Mouse (Mus musculus): Measurements from ENCODE around the gene Tomm20. TPM values are rescaled to one million over a fixed set of nuclear protein-coding genes. Genes with fewer than 3 reads are reported as not detected.
"Not testable (repeated sequence)": the region's sequence is repeated elsewhere in the genome, so short reads cannot be mapped to it uniquely, and the experiment has no call there.

Tomm20 gene
- 197 and 198 TPM in 2 replicates for polyA plus RNA-seq (2015; fragmentation: Nextera tagmentation; extraction: Ambion mirVana)

DNA sequence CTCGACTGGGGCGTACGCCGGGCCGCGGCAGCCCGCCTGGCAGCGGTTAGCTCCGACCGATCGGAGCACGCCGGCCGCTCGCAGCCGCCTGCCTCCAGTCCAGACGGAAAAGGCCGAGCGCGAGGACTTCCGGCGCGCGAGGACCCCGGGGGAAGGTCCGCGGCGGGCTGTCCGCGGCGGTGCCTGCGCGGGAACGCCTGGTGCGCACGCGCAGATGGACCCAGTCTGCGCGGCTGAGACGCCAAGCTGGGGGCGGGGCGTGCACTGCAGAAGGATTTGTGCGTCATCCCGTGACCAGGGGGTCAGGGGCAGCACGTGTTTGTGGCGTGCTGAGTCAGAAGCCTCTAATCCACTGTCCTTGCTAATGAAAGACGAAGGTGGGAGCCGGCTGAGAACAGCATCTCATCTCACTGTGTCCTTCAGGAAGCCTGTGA is at the start of gene Tomm20:
Tomm20 (minus strand) TSS at position 115 of the 434 bp plus-strand sequence.
- peaks cover 34% of the 10 kb centered on the region for H3K4me1 ChIP-seq
- no peaks in the 10 kb centered on the region for H3K27me3 ChIP-seq (replicated peaks)
- peak within 1 kb of the TSS; percentile 71 for H3K9ac ChIP-seq
- peak within 1 kb of the TSS; percentile 93 for H3K4me2 ChIP-seq
- ATAC-seq (replicated peaks) = peak; percentile 94
- H3K4me3 ChIP-seq = peak within 1 kb of the TSS; percentile 65
- WGBS = 0% methylated on average over 48 of the region's 48 CpGs
- no peaks in the 10 kb centered on the region for H3K9me3 ChIP-seq
- H3K27ac ChIP-seq = peak within 1 kb of the TSS; percentile 80
- peaks cover 12% of the 10 kb centered on the region for H3K36me3 ChIP-seq (replicated peaks)

DNA sequence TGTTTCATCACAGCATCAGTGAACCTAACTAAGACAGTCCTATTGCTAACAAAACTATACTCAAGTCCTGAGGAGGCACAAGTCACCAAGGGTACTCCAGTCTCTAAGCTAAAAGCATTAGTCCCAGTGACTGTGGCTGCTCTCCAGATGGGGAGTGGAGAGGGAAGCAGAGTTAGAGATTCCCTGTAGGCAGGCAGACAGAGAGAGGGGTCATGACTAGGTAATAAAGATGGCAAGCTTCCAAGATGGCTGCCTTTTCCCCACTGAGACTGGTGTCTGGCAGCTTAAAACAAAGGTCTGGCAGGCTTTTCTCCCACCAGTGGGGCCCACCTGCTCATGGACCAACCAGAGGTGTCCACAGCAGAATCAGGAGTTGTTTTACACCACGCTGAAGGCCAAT is 48.9 kb upstream of the Tomm20 start:
- ATAC-seq (replicated peaks) = no peak

DNA sequence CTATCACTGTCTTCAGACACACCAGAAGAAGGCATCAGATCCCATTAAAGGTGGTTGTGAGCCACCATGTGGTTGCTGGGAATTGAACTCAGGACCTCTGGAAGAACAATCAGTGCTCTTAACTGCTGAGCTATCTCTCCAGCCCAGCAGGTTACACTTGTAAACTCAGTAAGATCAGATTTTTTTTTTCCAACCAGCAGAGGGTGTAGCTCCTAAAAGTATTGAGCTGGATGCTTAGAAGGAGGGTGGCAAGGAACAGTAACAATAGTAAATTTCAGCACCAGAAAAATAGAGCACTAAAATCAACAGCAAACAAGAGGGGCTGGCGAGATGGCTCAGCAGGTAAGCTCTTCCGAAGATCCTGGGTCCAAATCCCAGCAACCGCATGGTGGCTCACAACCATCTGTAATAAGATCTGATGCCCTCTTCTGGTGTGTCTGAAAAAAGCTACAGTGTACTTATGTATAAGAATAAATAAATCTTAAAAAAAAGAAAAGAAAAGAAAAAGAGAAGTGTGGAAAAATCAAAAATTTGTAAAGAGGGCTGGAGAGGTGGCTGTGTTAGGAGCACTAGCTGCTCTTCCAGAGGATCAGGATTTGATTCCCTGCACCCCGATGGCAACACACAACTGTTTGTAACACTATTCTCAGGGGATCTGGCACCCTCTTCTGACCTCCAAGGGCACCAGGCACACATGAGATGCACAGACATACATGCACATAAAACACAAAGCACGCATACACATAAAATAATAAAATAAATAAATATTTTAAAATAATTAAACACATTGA is 43.9 kb upstream of the Tomm20 start:
- 80% methylated on average over 5 of the region's 5 CpGs for WGBS

More for the DNA sequence above, 48.9 kb upstream of the Tomm20 start:
- WGBS = 50% methylated on average over 1 of the region's 1 CpGs
- H3K4me1 ChIP-seq = no peaks in the 10 kb centered on the region
- no peaks in the 10 kb centered on the region for H3K36me3 ChIP-seq (replicated peaks)
- H3K27me3 ChIP-seq (replicated peaks) = no peaks in the 10 kb centered on the region
- no peaks in the 10 kb centered on the region for H3K9me3 ChIP-seq
- no peak overlapping the region for H3K4me2 ChIP-seq
- H3K9ac ChIP-seq = no peak overlapping the region
- no peak overlapping the region for H3K4me3 ChIP-seq
- no peak overlapping the region for H3K27ac ChIP-seq

DNA sequence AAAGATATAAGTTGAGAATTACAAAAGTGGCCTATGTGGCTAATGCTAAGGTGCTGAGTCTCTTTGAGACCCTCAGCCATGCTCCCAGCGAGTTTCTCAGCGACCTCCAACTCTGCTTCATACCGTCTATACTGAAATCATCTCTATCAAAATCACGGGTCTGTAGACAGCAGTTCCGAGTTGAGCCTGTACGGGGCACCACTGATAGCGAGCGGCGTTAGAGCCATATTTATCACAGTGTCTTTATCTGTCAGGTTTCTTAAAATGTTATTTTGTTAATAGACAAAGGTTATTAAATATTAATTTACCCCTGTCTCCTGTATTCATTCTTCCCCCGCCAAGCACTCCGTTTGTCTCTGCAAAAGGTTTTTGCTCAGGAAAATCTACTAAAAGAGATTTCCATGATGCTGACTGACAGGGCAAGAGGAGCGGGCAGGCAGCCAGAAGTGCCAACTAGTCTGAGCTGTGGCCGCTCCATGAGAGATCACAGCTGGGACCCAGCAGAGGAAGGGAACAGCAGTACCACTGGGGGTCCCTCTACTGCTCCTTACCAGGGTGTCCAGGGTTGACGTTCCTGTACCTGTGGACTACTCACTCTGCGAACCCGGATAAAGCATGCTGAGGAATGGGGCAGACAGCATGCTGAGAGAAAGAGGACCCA is 42.8 kb upstream of the Tomm20 start:
- Histone ChIP-seq H3K36me3 (replicated peaks) (no peaks in the 10 kb centered on the region), H3K9ac (no peak overlapping the region), H3K4me1 (no peaks in the 10 kb centered on the region), H3K27me3 (replicated peaks) (0 out of 2 replicates have a peak, but pooled peaks cover 3% of the 10 kb centered on the region), H3K4me2 (no peak overlapping the region), H3K27ac (no peak overlapping the region), H3K4me3 (no peak overlapping the region), H3K9me3 (no peaks in the 10 kb centered on the region)
- WGBS = 58% methylated on average over 16 of the region's 16 CpGs
- no peak for ATAC-seq (replicated peaks)

More for the DNA sequence above, 43.9 kb upstream of the Tomm20 start:
- Histone ChIP-seq H3K9ac (no peak overlapping the region), H3K4me2 (no peak overlapping the region), H3K4me3 (no peak overlapping the region), H3K27me3 (replicated peaks) (no peaks in the 10 kb centered on the region), H3K4me1 (no peaks in the 10 kb centered on the region), H3K9me3 (no peaks in the 10 kb centered on the region), H3K27ac (no peak overlapping the region), H3K36me3 (replicated peaks) (no peaks in the 10 kb centered on the region)
- ATAC-seq (replicated peaks) = no peak

DNA sequence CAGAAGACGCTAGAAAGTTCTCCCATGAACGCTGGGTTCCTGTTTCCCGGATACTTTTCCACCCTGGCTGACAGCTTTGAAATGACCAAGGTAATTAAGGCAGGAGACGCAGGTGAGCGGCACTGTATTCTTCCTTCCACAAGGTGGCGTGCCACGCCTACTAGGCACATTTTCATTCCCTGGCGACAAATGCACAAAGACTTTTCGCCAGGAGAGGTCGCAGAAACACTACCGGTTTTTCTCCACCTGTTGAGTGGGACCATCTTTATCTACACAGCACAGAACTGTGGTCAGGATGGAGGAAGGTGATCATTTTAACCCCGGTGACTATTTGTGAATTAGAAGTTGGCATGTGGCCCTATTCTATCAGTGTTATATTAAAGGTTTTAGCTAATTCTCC is 40.9 kb upstream of the Tomm20 start:
- Histone ChIP-seq H3K4me2 (0 out of 2 replicates have a peak overlapping the region, but pooled peaks have one; percentile 10), H3K4me3 (no peak overlapping the region), H3K36me3 (replicated peaks) (no peaks in the 10 kb centered on the region), H3K9me3 (no peaks in the 10 kb centered on the region), H3K9ac (no peak overlapping the region), H3K4me1 (no peaks in the 10 kb centered on the region), H3K27me3 (replicated peaks) (0 out of 2 replicates have a peak, but pooled peaks cover 3% of the 10 kb centered on the region), H3K27ac (no peak overlapping the region)
- 5% methylated on average over 12 of the region's 12 CpGs for WGBS
- 0 out of 2 replicates have a peak, but pooled peaks have one; percentile 17 for ATAC-seq (replicated peaks)

DNA sequence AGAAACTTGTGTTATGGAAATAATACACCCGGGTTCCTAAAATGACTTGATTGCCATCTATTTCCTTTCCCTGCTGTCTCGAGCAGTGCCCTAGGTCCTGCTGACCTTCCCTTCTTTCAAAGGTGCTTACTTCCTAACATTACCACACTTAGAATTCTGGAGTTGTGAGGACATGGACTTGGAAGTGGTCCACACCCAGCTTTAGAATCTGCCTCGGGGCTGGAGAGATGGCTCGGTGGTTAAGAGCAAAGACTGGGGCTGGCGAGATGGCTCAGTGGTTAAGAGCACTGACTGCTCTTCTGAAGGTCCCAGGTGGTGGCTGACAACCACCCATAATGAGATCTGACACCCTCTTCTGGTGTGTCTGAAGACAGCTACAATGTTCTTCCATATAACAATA is 34.4 kb upstream of the Tomm20 start:
- 0 out of 2 replicates have a peak, but pooled peaks cover 15% of the 10 kb centered on the region for H3K27me3 ChIP-seq (replicated peaks)
- WGBS = 76% methylated on average over 5 of the region's 5 CpGs
- ATAC-seq (replicated peaks) = no peak

DNA sequence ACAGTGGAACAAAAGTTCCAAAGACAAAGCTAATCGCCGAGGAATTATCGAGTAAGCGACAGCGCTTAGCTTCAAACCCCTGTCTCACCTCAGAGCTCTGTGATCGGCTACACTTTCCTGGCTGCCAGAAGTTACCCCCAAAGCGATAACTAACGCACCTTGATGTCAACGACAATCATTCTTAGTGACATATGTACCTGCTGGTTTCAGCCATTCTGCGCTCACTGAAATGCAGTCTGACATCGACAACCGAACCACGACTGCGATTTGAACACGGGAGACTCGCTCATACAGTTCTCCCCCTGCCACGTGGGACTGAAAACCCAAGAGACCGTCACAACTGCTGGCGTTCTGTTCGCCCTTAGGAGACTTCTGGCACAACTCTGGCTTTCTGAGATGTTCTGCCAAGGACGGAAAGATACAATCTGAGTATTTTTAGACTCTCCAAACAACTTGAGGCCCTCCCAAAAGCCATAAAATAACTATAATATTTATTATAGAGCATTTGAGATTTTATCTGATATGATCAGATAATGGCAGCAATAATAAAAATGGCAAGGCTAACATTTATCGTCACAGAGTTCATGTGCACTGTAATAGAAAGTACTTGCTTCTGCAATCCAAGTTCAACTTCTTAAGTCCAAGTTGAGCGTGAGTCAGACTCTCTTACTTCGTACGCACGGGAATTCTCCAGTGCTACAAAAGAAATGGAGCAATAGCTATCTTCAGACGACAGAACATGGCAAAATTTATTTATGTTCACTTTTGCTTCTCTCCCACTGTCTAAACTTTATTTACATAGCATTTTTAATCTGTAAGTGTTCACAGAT is 33.7 kb upstream of the Tomm20 start:
- 24% methylated on average over 27 of the region's 27 CpGs for WGBS
- Histone ChIP-seq H3K9ac (no peak overlapping the region), H3K4me1 (no peaks in the 10 kb centered on the region), H3K4me2 (peak overlapping the region; percentile 5; the same call in 1 of the 2 replicates), H3K36me3 (replicated peaks) (no peaks in the 10 kb centered on the region), H3K27ac (no peak overlapping the region), H3K4me3 (no peak overlapping the region), H3K9me3 (no peaks in the 10 kb centered on the region), H3K27me3 (replicated peaks) (0 out of 2 replicates have a peak, but pooled peaks cover 12% of the 10 kb centered on the region)
- no peak for ATAC-seq (replicated peaks)

More for the DNA sequence above, 34.4 kb upstream of the Tomm20 start:
- H3K27ac ChIP-seq = no peak overlapping the region
- H3K4me1 ChIP-seq = no peaks in the 10 kb centered on the region
- H3K9me3 ChIP-seq = no peaks in the 10 kb centered on the region
- no peak overlapping the region for H3K4me3 ChIP-seq
- H3K36me3 ChIP-seq (replicated peaks) = no peaks in the 10 kb centered on the region
- no peak overlapping the region for H3K4me2 ChIP-seq
- no peak overlapping the region for H3K9ac ChIP-seq

DNA sequence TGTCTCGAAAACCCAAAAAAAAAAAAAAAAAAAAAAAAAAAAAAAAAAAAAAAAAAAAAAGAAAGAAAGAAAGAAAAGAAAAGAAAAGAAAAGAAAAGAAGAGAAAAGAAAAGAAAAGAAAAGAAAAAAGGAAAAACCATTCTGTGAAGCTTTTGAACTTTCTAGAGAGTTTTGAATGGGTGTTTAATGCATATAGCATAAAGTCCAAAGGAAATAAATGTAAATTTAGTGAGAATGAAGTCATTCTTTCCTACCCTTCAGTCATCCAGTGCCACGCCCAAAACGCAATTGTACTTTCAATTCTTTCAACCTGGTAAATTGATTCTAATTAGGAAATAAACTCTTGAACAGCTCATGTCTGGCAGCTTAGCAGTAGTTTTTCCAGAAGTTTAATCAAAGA is 32.9 kb upstream of the Tomm20 start:
- 54% methylated on average over 2 of the region's 3 CpGs for WGBS
- not testable (repeated sequence) for H3K9me3 ChIP-seq; H3K36me3 ChIP-seq (replicated peaks); ATAC-seq (replicated peaks); H3K4me3 ChIP-seq; H3K27ac ChIP-seq; H3K4me1 ChIP-seq; H3K9ac ChIP-seq; H3K4me2 ChIP-seq
- H3K27me3 ChIP-seq (replicated peaks) = 0 out of 2 replicates have a peak, but pooled peaks cover 12% of the 10 kb centered on the region

DNA sequence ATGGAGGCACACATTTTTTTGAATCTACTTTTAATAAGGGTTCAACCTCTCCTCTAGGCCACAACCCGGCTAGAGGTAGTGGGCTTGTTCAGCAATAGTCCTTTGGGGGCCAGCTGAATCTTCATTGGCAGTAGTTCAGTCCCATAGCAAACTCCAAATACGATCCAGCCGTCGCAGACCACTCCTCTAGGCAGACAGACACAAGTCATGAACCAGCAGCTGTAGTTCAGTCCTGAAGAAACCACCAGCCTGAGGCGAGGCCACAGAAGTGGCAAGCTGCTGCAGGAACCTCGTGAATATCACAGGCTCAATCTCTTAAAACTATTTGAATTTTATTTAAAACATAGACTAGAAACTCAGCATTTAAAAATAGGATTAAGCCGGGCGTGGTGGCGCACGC is 32.4 kb upstream of the Tomm20 start:
- no peak overlapping the region for H3K27ac ChIP-seq

DNA sequence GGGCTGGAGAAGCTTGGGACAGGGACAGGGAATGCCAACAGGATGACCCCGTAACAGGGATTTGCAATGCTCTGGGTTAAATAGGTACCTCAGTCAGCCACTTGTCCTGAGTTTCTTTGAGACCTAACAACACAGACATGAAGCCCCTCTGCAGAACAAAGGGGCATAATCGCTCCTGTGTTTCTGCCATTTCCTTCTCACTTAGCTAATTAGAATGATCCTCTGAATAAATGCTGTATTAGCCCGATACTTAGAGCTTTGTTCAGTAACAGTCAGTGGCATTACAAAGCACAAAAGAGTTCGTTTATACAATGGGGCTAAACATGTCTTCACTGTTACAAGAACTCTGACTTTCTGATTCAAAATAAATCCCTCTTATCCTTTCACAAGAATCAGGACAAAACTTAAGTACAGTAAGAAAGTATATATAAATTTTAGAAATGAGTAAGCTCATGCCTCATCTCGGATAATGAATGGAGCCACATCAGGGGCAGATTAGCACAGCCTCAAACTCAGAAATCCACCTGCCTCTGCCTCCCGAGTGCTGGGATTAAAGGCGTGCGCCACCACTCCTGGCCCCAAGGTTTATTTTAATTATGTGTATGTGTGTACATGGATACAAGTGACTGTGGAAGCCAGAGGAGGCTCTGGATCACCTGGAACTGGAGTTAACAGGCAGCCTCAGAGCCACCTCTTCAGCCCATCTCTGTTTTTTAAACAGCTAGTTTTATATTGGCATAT is 31.1 kb upstream of the Tomm20 start:
- 59% methylated on average over 8 of the region's 8 CpGs for WGBS
- no peak for ATAC-seq (replicated peaks)
- H3K9me3 ChIP-seq = no peaks in the 10 kb centered on the region
- no peak overlapping the region for H3K4me3 ChIP-seq
- H3K4me1 ChIP-seq = no peaks in the 10 kb centered on the region
- H3K27ac ChIP-seq = no peak overlapping the region
- no peak overlapping the region for H3K9ac ChIP-seq
- no peak overlapping the region for H3K4me2 ChIP-seq
- 0 out of 2 replicates have a peak, but pooled peaks cover 12% of the 10 kb centered on the region for H3K27me3 ChIP-seq (replicated peaks)
- no peaks in the 10 kb centered on the region for H3K36me3 ChIP-seq (replicated peaks)

More for the DNA sequence above, 32.4 kb upstream of the Tomm20 start:
- H3K36me3 ChIP-seq (replicated peaks) = no peaks in the 10 kb centered on the region
- H3K9me3 ChIP-seq = no peaks in the 10 kb centered on the region
- no peaks in the 10 kb centered on the region for H3K4me1 ChIP-seq
- no peak overlapping the region for H3K4me2 ChIP-seq
- no peak for ATAC-seq (replicated peaks)
- WGBS = 85% methylated on average over 10 of the region's 10 CpGs
- H3K4me3 ChIP-seq = no peak overlapping the region
- H3K27me3 ChIP-seq (replicated peaks) = 0 out of 2 replicates have a peak, but pooled peaks cover 12% of the 10 kb centered on the region
- no peak overlapping the region for H3K9ac ChIP-seq

DNA sequence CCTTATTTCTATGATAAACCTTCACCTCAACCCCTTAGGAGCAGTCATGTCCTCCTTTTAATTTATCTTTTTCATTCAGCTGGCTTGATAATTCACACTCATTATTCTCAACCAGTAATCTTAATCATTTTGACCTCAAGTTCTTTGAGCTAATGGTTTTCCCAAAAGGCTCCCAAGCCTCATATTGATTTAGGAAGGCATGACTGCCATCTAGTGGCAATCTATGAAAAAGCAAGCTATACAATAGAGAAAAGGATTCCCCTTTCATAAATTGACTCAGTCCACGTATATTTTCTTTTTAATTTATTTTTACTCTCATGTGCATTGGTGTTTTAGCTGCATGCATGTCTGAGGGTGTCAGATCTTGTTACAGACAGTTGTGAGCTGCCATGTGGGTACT is 30.1 kb upstream of the Tomm20 start:
- no peak overlapping the region for H3K4me2 ChIP-seq
- 0 out of 2 replicates have a peak, but pooled peaks cover 4% of the 10 kb centered on the region for H3K4me1 ChIP-seq
- H3K9me3 ChIP-seq = no peaks in the 10 kb centered on the region
- H3K27ac ChIP-seq = no peak overlapping the region
- ATAC-seq (replicated peaks) = no peak
- no peak overlapping the region for H3K4me3 ChIP-seq
- H3K27me3 ChIP-seq (replicated peaks) = 0 out of 2 replicates have a peak, but pooled peaks cover 12% of the 10 kb centered on the region
- WGBS = 17% methylated on average over 1 of the region's 1 CpGs
- H3K9ac ChIP-seq = no peak overlapping the region
- no peaks in the 10 kb centered on the region for H3K36me3 ChIP-seq (replicated peaks)
